Mouse (Mus musculus): Measurements from ENCODE around the gene Ckm. TPM values are rescaled to one million over a fixed set of nuclear protein-coding genes. Genes with fewer than 3 reads are reported as not detected.

Ckm gene
- polyA plus RNA-seq, 1 experiment, result not detected

- H3K4me1 ChIP-seq (ENCODE audit: control insufficient read depth, insufficient read depth, low read length), result peaks cover 4% of the 10 kb centered on the region
- peak overlapping the region; percentile 94 for H3K4me3 ChIP-seq (ENCODE audit: insufficient read depth, low read length)
- 0 out of 2 replicates have a peak, but pooled peaks have one; percentile 4 for TF ChIP-seq POLR2A (IDR thresholded peaks at IDR 0.05; ENCODE audit: extremely low read depth, insufficient read depth, low read length)
- no peak for TF ChIP-seq CTCF (IDR thresholded peaks at IDR 0.05; ENCODE audit: extremely low read depth, insufficient read depth, low read length)
- H3K27ac ChIP-seq (ENCODE audit: insufficient read depth, low read length), result no peak overlapping the region
These were observed 22.4 kb upstream of the Ckm start for GRCm38 (mm10) chr7:19382166-19382541.

- Histone ChIP-seq H3K27ac (ENCODE audit: insufficient read depth, low read length) (no peak overlapping the region), H3K4me3 (ENCODE audit: insufficient read depth, low read length) (no peak overlapping the region), H3K4me1 (ENCODE audit: control insufficient read depth, insufficient read depth, low read length) (peaks cover 4% of the 10 kb centered on the region)
- no peak for TF ChIP-seq CTCF (IDR thresholded peaks at IDR 0.05; ENCODE audit: extremely low read depth, insufficient read depth, low read length)
These were observed 20.9 kb upstream of the Ckm start for GRCm38 (mm10) chr7:19383708-19384107.

GRCm38 (mm10) chr7:19388699-19389413, 15.7 kb upstream of the Ckm start:
- TF ChIP-seq CTCF (IDR thresholded peaks at IDR 0.05; ENCODE audit: extremely low read depth, insufficient read depth, low read length) (no peak), POLR2A (IDR thresholded peaks at IDR 0.05; ENCODE audit: extremely low read depth, insufficient read depth, low read length) (no peak)
- H3K27ac ChIP-seq (ENCODE audit: insufficient read depth, low read length), result peak overlapping the region; percentile 72; the same call in 1 of the 2 replicates

GRCm38 (mm10) chr7:19394484-19394883, 10.1 kb upstream of the Ckm start:
- Histone ChIP-seq H3K4me1 (ENCODE audit: control insufficient read depth, insufficient read depth, low read length) (no peaks in the 10 kb centered on the region), H3K4me3 (ENCODE audit: insufficient read depth, low read length) (no peak overlapping the region), H3K27ac (ENCODE audit: insufficient read depth, low read length) (no peak overlapping the region)
- TF ChIP-seq POLR2A (IDR thresholded peaks at IDR 0.05; ENCODE audit: extremely low read depth, insufficient read depth, low read length) (no peak), CTCF (IDR thresholded peaks at IDR 0.05; ENCODE audit: extremely low read depth, insufficient read depth, low read length) (no peak)

More at GRCm38 (mm10) chr7:19388699-19389413, 15.7 kb upstream of the Ckm start:
- no peak overlapping the region for H3K4me3 ChIP-seq (ENCODE audit: insufficient read depth, low read length)
- H3K4me1 ChIP-seq (ENCODE audit: control insufficient read depth, insufficient read depth, low read length), result no peaks in the 10 kb centered on the region

GRCm38 (mm10) chr7:19399496-19400280, 4.9 kb upstream of the Ckm start:
- Histone ChIP-seq H3K4me1 (ENCODE audit: control insufficient read depth, insufficient read depth, low read length) (no peaks in the 10 kb centered on the region), H3K4me3 (ENCODE audit: insufficient read depth, low read length) (no peak overlapping the region), H3K27ac (ENCODE audit: insufficient read depth, low read length) (no peak overlapping the region)
- TF ChIP-seq POLR2A (IDR thresholded peaks at IDR 0.05; ENCODE audit: extremely low read depth, insufficient read depth, low read length) (no peak), CTCF (IDR thresholded peaks at IDR 0.05; ENCODE audit: extremely low read depth, insufficient read depth, low read length) (no peak)

- Histone ChIP-seq H3K4me1 (ENCODE audit: control insufficient read depth, insufficient read depth, low read length) (no peaks in the 10 kb centered on the region), H3K4me3 (ENCODE audit: insufficient read depth, low read length) (no peak overlapping the region), H3K27ac (ENCODE audit: insufficient read depth, low read length) (no peak overlapping the region)
- TF ChIP-seq POLR2A (IDR thresholded peaks at IDR 0.05; ENCODE audit: extremely low read depth, insufficient read depth, low read length) (no peak), CTCF (IDR thresholded peaks at IDR 0.05; ENCODE audit: extremely low read depth, insufficient read depth, low read length) (no peak)
These were observed 3.6 kb upstream of the Ckm start for GRCm38 (mm10) chr7:19400946-19401345.

GRCm38 (mm10) chr7:19402535-19403112, 2.0 kb upstream of the Ckm start:
- TF ChIP-seq POLR2A (IDR thresholded peaks at IDR 0.05; ENCODE audit: extremely low read depth, insufficient read depth, low read length) (no peak), CTCF (IDR thresholded peaks at IDR 0.05; ENCODE audit: extremely low read depth, insufficient read depth, low read length) (no peak)
- no peaks in the 10 kb centered on the region for H3K4me1 ChIP-seq (ENCODE audit: control insufficient read depth, insufficient read depth, low read length)
- H3K27ac ChIP-seq (ENCODE audit: insufficient read depth, low read length), result no peak overlapping the region
- no peak overlapping the region for H3K4me3 ChIP-seq (ENCODE audit: insufficient read depth, low read length)

- H3K27ac ChIP-seq (ENCODE audit: insufficient read depth, low read length), result no peak within 1 kb of the TSS
- no peak for TF ChIP-seq CTCF (IDR thresholded peaks at IDR 0.05; ENCODE audit: extremely low read depth, insufficient read depth, low read length)
- TF ChIP-seq POLR2A (IDR thresholded peaks at IDR 0.05; ENCODE audit: extremely low read depth, insufficient read depth, low read length), result no peak
- H3K4me3 ChIP-seq (ENCODE audit: insufficient read depth, low read length), result peak within 1 kb of the TSS; percentile 15; the same call in 1 of the 2 replicates
- no peaks in the 10 kb centered on the region for H3K4me1 ChIP-seq (ENCODE audit: control insufficient read depth, insufficient read depth, low read length)
These were observed 762 bp upstream of the Ckm start, which contains the start of gene Klc3 for GRCm38 (mm10) chr7:19403731-19404296. TSS of gene Klc3 (minus strand) at chr7:19404104.

- Histone ChIP-seq H3K4me3 (ENCODE audit: insufficient read depth, low read length) (no peak overlapping the region), H3K4me1 (ENCODE audit: control insufficient read depth, insufficient read depth, low read length) (no peaks in the 10 kb centered on the region), H3K27ac (ENCODE audit: insufficient read depth, low read length) (no peak overlapping the region)
- TF ChIP-seq POLR2A (IDR thresholded peaks at IDR 0.05; ENCODE audit: extremely low read depth, insufficient read depth, low read length) (no peak), CTCF (IDR thresholded peaks at IDR 0.05; ENCODE audit: extremely low read depth, insufficient read depth, low read length) (peak; percentile 94)
These were observed 841 bp downstream of the Ckm start for GRCm38 (mm10) chr7:19405417-19405816.

Data from cortical plate, adult 2 months (tissue).